Mouse (Mus musculus): ENCODE measurements around the gene Ncoa3. TPM values are rescaled to one million over a fixed set of nuclear protein-coding genes. Genes with fewer than 3 reads are reported as not detected.
A peak's percentile ranks its signal among the peaks of the same experiment; 100 is the strongest.

Ncoa3 gene
- polyA plus RNA-seq, 1 experiment from 2014 or later: 14.4 TPM

GRCm38 (mm10) chr2:166029232-166029631, 36.8 kb downstream of the Ncoa3 start:
- no peak overlapping the region for H3K9ac ChIP-seq (replicated peaks)
- peaks cover 34% of the 10 kb centered on the region for H3K4me1 ChIP-seq (replicated peaks)
- H3K9me3 ChIP-seq: no peaks in the 10 kb centered on the region
- no peaks in the 10 kb centered on the region for H3K36me3 ChIP-seq
- peak overlapping the region; percentile 75 for H3K27ac ChIP-seq
- ATAC-seq: no peak
- whole genome bisulfite sequencing: 57% methylated on average over 4 of the region's 4 CpGs
- no peak overlapping the region for H3K4me3 ChIP-seq (replicated peaks)
- no peaks in the 10 kb centered on the region for H3K27me3 ChIP-seq
- no peak overlapping the region for H3K4me2 ChIP-seq (replicated peaks)

GRCm38 (mm10) chr2:166030256-166030995, 38.0 kb downstream of the Ncoa3 start:
- Histone ChIP-seq H3K4me1 (replicated peaks) (peaks cover 32% of the 10 kb centered on the region), H3K36me3 (no peaks in the 10 kb centered on the region), H3K9ac (replicated peaks) (peak overlapping the region; percentile 21; the same call in 1 of the 2 replicates), H3K9me3 (no peaks in the 10 kb centered on the region), H3K27me3 (no peaks in the 10 kb centered on the region), H3K27ac (peak overlapping the region; percentile 79), H3K4me3 (replicated peaks) (no peak overlapping the region), H3K4me2 (replicated peaks) (peak overlapping the region; percentile 33)
- ATAC-seq: no peak
- 15% methylated on average over 13 of the region's 13 CpGs for WGBS

- ATAC-seq: peak; percentile 63
- Histone ChIP-seq H3K27ac (peak overlapping the region; percentile 79), H3K27me3 (no peaks in the 10 kb centered on the region), H3K36me3 (no peaks in the 10 kb centered on the region), H3K4me2 (replicated peaks) (peak overlapping the region; percentile 33), H3K4me3 (replicated peaks) (0 out of 2 replicates have a peak overlapping the region, but pooled peaks have one; percentile 4), H3K4me1 (replicated peaks) (peaks cover 29% of the 10 kb centered on the region), H3K9ac (replicated peaks) (peak overlapping the region; percentile 8; the same call in 1 of the 2 replicates), H3K9me3 (no peaks in the 10 kb centered on the region)
- 40% methylated on average over 7 of the region's 7 CpGs for WGBS
Measured at GRCm38 (mm10) chr2:166031120-166031929, 38.9 kb downstream of the Ncoa3 start.

- Histone ChIP-seq H3K27me3 (no peaks in the 10 kb centered on the region), H3K4me2 (replicated peaks) (no peak overlapping the region), H3K27ac (no peak overlapping the region), H3K4me3 (replicated peaks) (no peak overlapping the region), H3K9me3 (no peaks in the 10 kb centered on the region), H3K9ac (replicated peaks) (no peak overlapping the region), H3K36me3 (no peaks in the 10 kb centered on the region), H3K4me1 (replicated peaks) (peaks cover 29% of the 10 kb centered on the region)
- 90% methylated on average over 5 of the region's 5 CpGs for WGBS
- no peak for ATAC-seq
Measured at GRCm38 (mm10) chr2:166032628-166033027, 40.2 kb downstream of the Ncoa3 start.

GRCm38 (mm10) chr2:166034967-166035490, 42.6 kb downstream of the Ncoa3 start:
- WGBS: 80% methylated on average over 3 of the region's 3 CpGs
- H3K36me3 ChIP-seq: no peaks in the 10 kb centered on the region
- H3K9me3 ChIP-seq: no peaks in the 10 kb centered on the region
- no peak overlapping the region for H3K4me3 ChIP-seq (replicated peaks)
- peaks cover 18% of the 10 kb centered on the region for H3K4me1 ChIP-seq (replicated peaks)
- no peak for ATAC-seq
- no peak overlapping the region for H3K27ac ChIP-seq
- no peak overlapping the region for H3K4me2 ChIP-seq (replicated peaks)
- H3K9ac ChIP-seq (replicated peaks): no peak overlapping the region
- H3K27me3 ChIP-seq: no peaks in the 10 kb centered on the region

GRCm38 (mm10) chr2:166035725-166036124, 43.3 kb downstream of the Ncoa3 start:
- Histone ChIP-seq H3K9ac (replicated peaks) (no peak overlapping the region), H3K4me2 (replicated peaks) (no peak overlapping the region), H3K4me1 (replicated peaks) (peaks cover 12% of the 10 kb centered on the region), H3K27ac (no peak overlapping the region), H3K9me3 (no peaks in the 10 kb centered on the region), H3K36me3 (no peaks in the 10 kb centered on the region), H3K27me3 (no peaks in the 10 kb centered on the region), H3K4me3 (replicated peaks) (no peak overlapping the region)
- ATAC-seq: no peak
- 60% methylated on average over 3 of the region's 3 CpGs for WGBS

- Histone ChIP-seq H3K9ac (replicated peaks) (no peak overlapping the region), H3K36me3 (no peaks in the 10 kb centered on the region), H3K27me3 (no peaks in the 10 kb centered on the region), H3K9me3 (no peaks in the 10 kb centered on the region), H3K27ac (no peak overlapping the region), H3K4me1 (replicated peaks) (peaks cover 10% of the 10 kb centered on the region), H3K4me2 (replicated peaks) (no peak overlapping the region), H3K4me3 (replicated peaks) (no peak overlapping the region)
- 92% methylated on average over 4 of the region's 4 CpGs for WGBS
- ATAC-seq: no peak
Measured at GRCm38 (mm10) chr2:166039681-166040080, 47.2 kb downstream of the Ncoa3 start.

GRCm38 (mm10) chr2:166042542-166042941, 50.1 kb downstream of the Ncoa3 start:
- no peak for ATAC-seq
- WGBS: 78% methylated on average over 1 of the region's 1 CpGs

GRCm38 (mm10) chr2:166045006-166045405, 52.6 kb downstream of the Ncoa3 start:
- Histone ChIP-seq H3K9me3 (no peaks in the 10 kb centered on the region), H3K27me3 (no peaks in the 10 kb centered on the region), H3K4me3 (replicated peaks) (no peak overlapping the region), H3K36me3 (peaks cover 25% of the 10 kb centered on the region), H3K4me1 (replicated peaks) (peaks cover 13% of the 10 kb centered on the region), H3K4me2 (replicated peaks) (no peak overlapping the region), H3K27ac (no peak overlapping the region), H3K9ac (replicated peaks) (no peak overlapping the region)
- WGBS: 81% methylated on average over 2 of the region's 2 CpGs
- ATAC-seq: no peak

More at GRCm38 (mm10) chr2:166042542-166042941, 50.1 kb downstream of the Ncoa3 start:
- Histone ChIP-seq H3K4me1 (replicated peaks) (peaks cover 13% of the 10 kb centered on the region), H3K27me3 (no peaks in the 10 kb centered on the region), H3K9ac (replicated peaks) (no peak overlapping the region), H3K4me3 (replicated peaks) (no peak overlapping the region), H3K4me2 (replicated peaks) (no peak overlapping the region), H3K9me3 (no peaks in the 10 kb centered on the region), H3K36me3 (peaks cover 4% of the 10 kb centered on the region), H3K27ac (no peak overlapping the region)

- H3K4me2 ChIP-seq (replicated peaks): no peak overlapping the region
- H3K27me3 ChIP-seq: no peaks in the 10 kb centered on the region
- H3K36me3 ChIP-seq: peaks cover 33% of the 10 kb centered on the region
- no peaks in the 10 kb centered on the region for H3K9me3 ChIP-seq
- H3K27ac ChIP-seq: no peak overlapping the region
- peaks cover 11% of the 10 kb centered on the region for H3K4me1 ChIP-seq (replicated peaks)
- WGBS: 79% methylated on average over 10 of the region's 10 CpGs
- no peak overlapping the region for H3K9ac ChIP-seq (replicated peaks)
- no peak for ATAC-seq
- no peak overlapping the region for H3K4me3 ChIP-seq (replicated peaks)
Measured at GRCm38 (mm10) chr2:166045549-166046501, 53.4 kb downstream of the Ncoa3 start.

GRCm38 (mm10) chr2:166047931-166048330, 55.5 kb downstream of the Ncoa3 start:
- no peaks in the 10 kb centered on the region for H3K9me3 ChIP-seq
- no peaks in the 10 kb centered on the region for H3K27me3 ChIP-seq
- H3K9ac ChIP-seq (replicated peaks): no peak overlapping the region
- H3K27ac ChIP-seq: no peak overlapping the region
- 94% methylated on average over 4 of the region's 4 CpGs for WGBS
- H3K36me3 ChIP-seq: peaks cover 53% of the 10 kb centered on the region
- H3K4me2 ChIP-seq (replicated peaks): no peak overlapping the region
- no peak overlapping the region for H3K4me3 ChIP-seq (replicated peaks)
- ATAC-seq: no peak
- 0 out of 2 replicates have a peak, but pooled peaks cover 2% of the 10 kb centered on the region for H3K4me1 ChIP-seq (replicated peaks)

Measured in midbrain, embryonic 13.5 days (tissue).